Mouse (Mus musculus) stomach, postnatal 0 days (tissue): Measurements from ENCODE around the gene Zfp646.

Source experiments
- CTCF ChIP-seq: IDR thresholded peaks from 2 replicates; pipeline ENCODE4 v1.5.1; 2016; ENCODE audit warnings: antibody characterized with exemption, low read depth, mild to moderate bottlenecking, moderate library complexity
- EP300 ChIP-seq: optimal IDR thresholded peaks from 2 replicates; pipeline ENCODE3; 2016; ENCODE audit warnings: antibody characterized with exemption

DNA sequence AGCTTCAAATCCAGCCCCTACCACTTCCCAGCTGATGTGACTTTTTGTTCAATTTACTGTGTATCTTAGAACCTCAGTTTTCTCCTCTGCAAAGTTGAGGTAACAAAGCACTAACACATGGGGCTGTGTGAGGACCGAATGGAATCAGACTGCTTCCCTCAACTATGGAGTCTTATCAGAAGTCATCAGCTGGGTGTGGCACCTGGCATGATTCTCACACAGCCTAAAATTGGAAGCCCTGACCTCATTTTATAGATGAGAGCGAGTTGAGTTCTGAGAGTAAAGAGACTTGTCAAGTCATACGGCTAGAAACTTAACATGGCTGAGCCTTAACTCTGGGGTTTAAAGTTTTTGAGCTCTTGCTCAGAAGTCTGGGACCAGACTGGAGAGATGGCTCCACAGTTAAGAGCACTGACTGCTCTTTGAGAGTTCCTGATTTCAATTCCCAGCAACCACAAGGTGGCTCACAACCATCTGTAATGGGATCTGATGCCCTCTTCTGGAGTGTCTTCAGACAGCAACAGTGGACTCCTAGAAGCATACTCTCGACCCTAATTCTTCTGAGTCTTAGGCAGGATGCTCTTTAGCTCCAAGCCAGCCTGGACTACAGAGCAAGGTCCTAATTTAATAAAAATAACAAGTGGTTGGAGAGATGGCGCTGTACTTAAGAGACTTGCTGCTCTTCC, 5.7 kb upstream of the Zfp646 start:
- peak; percentile 62 for TF ChIP-seq CTCF
- no peak for TF ChIP-seq EP300
